Mouse (Mus musculus): ENCODE data around the gene Vsig2. TPM values are rescaled to one million over a fixed set of nuclear protein-coding genes. Genes with fewer than 3 reads are reported as not detected.

The Vsig2 gene
- polyA plus RNA-seq, 1 experiment, result 3.7 TPM

DNA sequence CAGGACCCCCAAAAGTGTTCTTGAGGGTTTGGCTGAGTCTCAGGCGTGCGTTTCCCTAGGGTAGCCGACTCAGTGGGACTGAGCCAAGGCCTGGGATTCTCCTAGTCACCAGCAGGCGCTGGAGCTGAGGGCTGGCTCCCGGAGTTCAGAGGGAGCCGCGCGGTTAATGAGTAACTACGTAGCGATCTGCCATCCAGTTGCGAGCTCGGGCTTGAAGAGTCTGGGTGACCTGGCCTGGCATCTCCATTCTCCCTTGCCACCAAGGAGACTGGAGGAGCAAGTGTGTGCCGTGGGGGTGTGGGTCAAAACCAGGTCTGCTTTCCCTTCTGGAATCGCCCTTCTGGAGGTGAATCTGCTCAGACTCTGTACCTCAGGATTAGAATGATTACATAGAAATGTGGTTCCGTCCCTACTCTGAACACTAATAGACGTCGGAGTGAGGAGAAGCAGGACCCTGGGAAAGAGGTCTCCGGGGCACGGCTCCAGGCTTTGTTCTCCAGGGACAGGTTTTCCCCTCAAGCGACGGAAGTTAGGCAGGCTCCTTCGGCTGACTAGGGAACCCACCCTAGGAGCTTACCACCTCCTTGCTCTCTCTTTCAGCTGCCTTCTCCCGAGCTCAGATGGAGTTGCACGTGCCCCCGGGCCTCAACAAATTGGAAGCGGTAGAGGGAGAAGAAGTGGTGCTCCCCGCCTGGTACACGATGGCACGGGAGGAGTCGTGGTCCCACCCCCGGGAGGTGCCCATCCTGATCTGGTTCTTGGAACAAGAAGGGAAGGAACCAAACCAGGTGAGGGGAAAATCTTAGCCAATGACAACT is 8.0 kb upstream of the Vsig2 start:
- Histone ChIP-seq H3K36me3 (ENCODE audit: control insufficient read depth, insufficient read depth, low read length) (no peaks in the 10 kb centered on the region), H3K4me3 (ENCODE audit: extremely low read depth, insufficient read depth, insufficient read length) (peak overlapping the region; percentile 32; the same call in 1 of the 2 replicates), H3K4me1 (ENCODE audit: control insufficient read depth, insufficient read depth, insufficient read length) (peaks cover 4% of the 10 kb centered on the region; the same call in 1 of the 2 replicates), H3K27me3 (ENCODE audit: control insufficient read depth, insufficient read depth, low read length) (peaks cover 7% of the 10 kb centered on the region), H3K27ac (ENCODE audit: insufficient read depth, low read length) (peak overlapping the region; percentile 37)
- 23% methylated on average over 31 of the region's 31 CpGs for WGBS
- no peak for DNase-seq (ENCODE audit: low read depth in 1 of 2, low spot score in 2 of 2)
- no peak for TF ChIP-seq POLR2A (IDR thresholded peaks at IDR 0.05; ENCODE audit: low read depth, low read length)
- TF ChIP-seq CTCF (IDR thresholded peaks at IDR 0.05; ENCODE audit: extremely low read depth, insufficient read depth, insufficient read length, insufficient replicate concordance), result no peak

DNA sequence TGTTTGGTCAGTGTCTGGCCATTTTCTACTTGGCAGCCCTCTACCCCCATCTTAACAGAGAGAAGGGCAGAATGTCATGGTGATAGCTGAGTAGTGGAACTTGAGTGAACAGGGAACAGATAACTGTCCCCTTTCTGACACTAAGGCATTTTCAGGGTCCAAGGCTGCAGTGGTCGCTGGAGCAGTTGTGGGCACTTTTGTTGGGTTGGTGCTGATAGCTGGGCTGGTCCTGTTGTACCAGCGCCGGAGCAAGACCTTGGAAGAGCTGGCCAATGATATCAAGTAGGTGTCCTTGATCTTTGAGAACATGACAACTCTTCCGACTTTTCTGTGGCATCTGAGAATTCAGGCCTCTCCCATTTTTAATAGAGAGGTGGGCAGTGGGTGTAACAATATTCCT is 2.2 kb upstream of the Vsig2 start:
- WGBS, result 92% methylated on average over 4 of the region's 4 CpGs
- TF ChIP-seq CTCF (IDR thresholded peaks at IDR 0.05; ENCODE audit: extremely low read depth, insufficient read depth, insufficient read length, insufficient replicate concordance) (no peak), POLR2A (IDR thresholded peaks at IDR 0.05; ENCODE audit: low read depth, low read length) (no peak)

DNA sequence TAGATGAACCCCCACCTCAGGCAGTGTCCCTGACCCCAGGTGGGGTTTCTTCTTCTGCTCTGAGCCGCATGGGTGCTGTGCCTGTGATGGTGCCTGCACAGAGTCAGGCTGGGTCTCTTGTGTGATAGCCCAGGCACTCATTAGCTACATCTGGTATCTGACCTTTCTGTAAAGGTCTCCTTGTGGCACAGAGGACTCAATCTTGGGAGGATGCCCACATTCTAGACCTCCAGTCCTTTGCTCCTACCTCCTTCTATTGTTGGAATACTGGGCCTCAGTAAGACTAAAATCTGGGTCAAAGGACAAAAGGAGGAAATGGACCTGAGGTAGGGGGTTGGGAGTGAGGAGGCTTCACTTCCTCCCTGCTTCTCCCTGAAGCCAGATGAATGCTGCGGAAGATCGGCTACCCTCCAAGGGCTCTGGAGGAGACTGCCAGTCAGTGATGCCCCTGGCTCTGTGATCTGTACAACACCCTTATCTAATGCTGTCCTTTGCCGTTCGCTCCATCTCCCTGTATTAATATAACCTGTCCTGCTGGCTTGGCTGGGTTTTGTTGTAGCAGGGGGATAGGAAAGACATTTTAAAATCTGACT is 1.3 kb upstream of the Vsig2 start:
- TF ChIP-seq CTCF (IDR thresholded peaks at IDR 0.05; ENCODE audit: extremely low read depth, insufficient read depth, insufficient read length, insufficient replicate concordance) (no peak), POLR2A (IDR thresholded peaks at IDR 0.05; ENCODE audit: low read depth, low read length) (no peak)
- no peak overlapping the region for H3K27ac ChIP-seq (ENCODE audit: insufficient read depth, low read length)
- no peaks in the 10 kb centered on the region for H3K36me3 ChIP-seq (ENCODE audit: control insufficient read depth, insufficient read depth, low read length)
- 82% methylated on average over 5 of the region's 5 CpGs for WGBS
- H3K4me3 ChIP-seq (ENCODE audit: extremely low read depth, insufficient read depth, insufficient read length), result no peak overlapping the region
- no peaks in the 10 kb centered on the region for H3K4me1 ChIP-seq (ENCODE audit: control insufficient read depth, insufficient read depth, insufficient read length)
- no peaks in the 10 kb centered on the region for H3K27me3 ChIP-seq (ENCODE audit: control insufficient read depth, insufficient read depth, low read length)
- DNase-seq (ENCODE audit: low read depth in 1 of 2, low spot score in 2 of 2), result no peak

More for the DNA sequence above, 2.2 kb upstream of the Vsig2 start:
- Histone ChIP-seq H3K4me3 (ENCODE audit: extremely low read depth, insufficient read depth, insufficient read length) (no peak overlapping the region), H3K36me3 (ENCODE audit: control insufficient read depth, insufficient read depth, low read length) (no peaks in the 10 kb centered on the region), H3K27me3 (ENCODE audit: control insufficient read depth, insufficient read depth, low read length) (no peaks in the 10 kb centered on the region), H3K4me1 (ENCODE audit: control insufficient read depth, insufficient read depth, insufficient read length) (no peaks in the 10 kb centered on the region), H3K27ac (ENCODE audit: insufficient read depth, low read length) (no peak overlapping the region)
- no peak for DNase-seq (ENCODE audit: low read depth in 1 of 2, low spot score in 2 of 2)

DNA sequence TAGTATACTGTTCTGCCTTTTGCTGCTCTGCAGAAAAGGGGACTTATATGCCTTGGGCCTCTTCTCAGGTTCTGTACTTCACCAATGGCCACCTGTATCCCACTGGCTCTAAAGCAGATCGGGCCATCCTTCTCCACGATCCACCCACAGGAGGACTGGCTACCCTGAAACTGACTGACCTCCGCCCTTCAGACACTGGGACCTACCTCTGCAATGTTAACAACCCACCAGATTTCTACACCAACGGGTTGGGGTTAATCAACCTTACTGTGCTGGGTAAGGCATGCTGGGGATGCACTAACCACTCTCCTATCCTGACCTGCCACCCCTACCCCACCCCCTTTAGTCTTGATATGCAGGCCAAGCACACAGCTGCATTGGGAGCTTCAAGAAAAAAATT is 1.2 kb downstream of the Vsig2 start:
- no peaks in the 10 kb centered on the region for H3K27me3 ChIP-seq (ENCODE audit: control insufficient read depth, insufficient read depth, low read length)
- WGBS, result 95% methylated on average over 4 of the region's 4 CpGs
- TF ChIP-seq CTCF (IDR thresholded peaks at IDR 0.05; ENCODE audit: extremely low read depth, insufficient read depth, insufficient read length, insufficient replicate concordance) (no peak), POLR2A (IDR thresholded peaks at IDR 0.05; ENCODE audit: low read depth, low read length) (no peak)
- H3K4me3 ChIP-seq (ENCODE audit: extremely low read depth, insufficient read depth, insufficient read length), result no peak overlapping the region
- no peak overlapping the region for H3K27ac ChIP-seq (ENCODE audit: insufficient read depth, low read length)
- peaks cover 3% of the 10 kb centered on the region; the same call in 1 of the 2 replicates for H3K4me1 ChIP-seq (ENCODE audit: control insufficient read depth, insufficient read depth, insufficient read length)
- no peak for DNase-seq (ENCODE audit: low read depth in 1 of 2, low spot score in 2 of 2)
- H3K36me3 ChIP-seq (ENCODE audit: control insufficient read depth, insufficient read depth, low read length), result no peaks in the 10 kb centered on the region

DNA sequence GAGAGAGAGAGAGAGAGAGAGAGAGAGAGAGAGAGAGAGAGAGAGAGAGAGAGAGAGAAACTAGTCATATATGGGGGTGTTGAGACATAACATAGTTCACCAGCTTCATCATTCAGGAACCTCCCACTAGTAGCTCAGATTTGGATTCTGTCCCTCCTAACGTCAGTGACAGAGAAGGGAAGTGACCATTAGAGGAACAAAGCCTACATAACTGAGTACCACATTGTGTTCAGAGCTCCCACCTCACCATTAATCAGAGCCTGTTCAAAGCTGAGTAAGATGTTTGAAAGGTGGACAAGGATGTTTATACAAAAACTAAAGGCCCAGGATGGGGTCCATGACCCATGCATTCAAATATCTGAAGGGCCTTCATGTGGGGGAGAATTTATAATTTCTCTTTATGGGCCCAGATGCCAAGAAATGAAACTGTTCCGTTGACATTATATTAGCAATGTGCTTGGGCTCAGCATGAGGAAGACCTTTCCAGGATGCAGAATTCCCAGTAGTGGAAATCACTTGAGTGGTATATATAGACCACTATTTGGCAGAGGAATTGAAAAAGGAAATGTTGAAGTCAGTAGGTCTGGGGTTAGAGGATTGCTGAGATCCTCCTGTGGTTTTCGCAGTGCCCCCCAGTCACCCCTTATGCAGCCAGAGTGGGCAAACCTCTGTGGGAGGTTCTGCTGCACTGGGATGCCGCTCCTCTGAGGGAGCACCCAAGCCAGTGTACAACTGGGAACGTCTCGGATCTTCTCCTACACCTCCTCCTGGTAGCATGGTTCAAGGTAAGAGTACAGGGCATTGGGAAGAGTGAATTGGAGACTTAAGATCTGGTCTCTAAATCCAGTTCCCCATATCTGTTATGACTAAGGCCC is 1.9 kb downstream of the Vsig2 start:
- Histone ChIP-seq H3K27ac (ENCODE audit: insufficient read depth, low read length) (no peak overlapping the region), H3K36me3 (ENCODE audit: control insufficient read depth, insufficient read depth, low read length) (no peaks in the 10 kb centered on the region), H3K4me3 (ENCODE audit: extremely low read depth, insufficient read depth, insufficient read length) (no peak overlapping the region), H3K27me3 (ENCODE audit: control insufficient read depth, insufficient read depth, low read length) (no peaks in the 10 kb centered on the region), H3K4me1 (ENCODE audit: control insufficient read depth, insufficient read depth, insufficient read length) (peaks cover 4% of the 10 kb centered on the region; the same call in 1 of the 2 replicates)
- TF ChIP-seq CTCF (IDR thresholded peaks at IDR 0.05; ENCODE audit: extremely low read depth, insufficient read depth, insufficient read length, insufficient replicate concordance) (no peak), POLR2A (IDR thresholded peaks at IDR 0.05; ENCODE audit: low read depth, low read length) (no peak)
- no peak for DNase-seq (ENCODE audit: low read depth in 1 of 2, low spot score in 2 of 2)
- WGBS, result 74% methylated on average over 6 of the region's 6 CpGs

DNA sequence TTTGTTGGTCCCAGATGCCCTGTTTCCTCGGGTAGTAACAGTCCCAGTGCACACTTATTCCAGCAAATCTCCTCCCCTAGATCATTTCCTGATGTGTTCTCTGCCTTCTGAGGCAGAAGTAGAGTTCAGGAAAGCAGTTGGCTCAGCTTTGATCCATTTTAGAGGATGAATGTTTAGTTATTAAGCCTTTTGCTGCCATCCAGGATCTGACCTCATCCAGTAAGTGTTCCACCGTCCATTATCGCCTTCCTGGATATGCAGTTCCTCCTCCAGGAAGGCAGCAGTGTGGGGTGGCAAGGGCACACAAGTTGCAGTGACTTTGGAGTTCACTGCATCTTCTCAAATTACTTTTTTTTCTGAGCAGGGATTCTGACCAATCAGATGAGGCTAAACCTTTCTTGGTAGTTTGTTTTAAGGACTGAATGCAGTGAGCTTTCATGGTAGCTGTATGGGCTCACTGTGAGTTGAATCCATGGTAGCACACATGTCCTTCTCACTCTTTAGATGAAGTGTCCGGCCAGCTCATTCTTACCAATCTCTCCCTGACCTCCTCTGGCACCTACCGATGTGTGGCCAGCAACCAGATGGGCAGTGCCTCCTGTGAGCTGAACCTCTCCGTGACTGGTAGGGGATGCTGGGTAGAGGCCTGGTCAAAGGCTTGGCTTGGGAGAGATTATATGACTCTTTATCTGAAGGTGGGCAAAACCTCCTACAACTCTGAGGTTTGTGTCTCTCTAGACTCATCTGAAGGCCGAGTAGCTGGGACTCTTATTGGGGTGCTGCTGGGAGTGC is 3.0 kb downstream of the Vsig2 start:
- no peak overlapping the region for H3K27ac ChIP-seq (ENCODE audit: insufficient read depth, low read length)
- WGBS, result 79% methylated on average over 7 of the region's 7 CpGs
- H3K4me3 ChIP-seq (ENCODE audit: extremely low read depth, insufficient read depth, insufficient read length), result no peak overlapping the region

More for the DNA sequence above, 3.0 kb downstream of the Vsig2 start:
- peaks cover 4% of the 10 kb centered on the region; the same call in 1 of the 2 replicates for H3K4me1 ChIP-seq (ENCODE audit: control insufficient read depth, insufficient read depth, insufficient read length)
- no peak for TF ChIP-seq POLR2A (IDR thresholded peaks at IDR 0.05; ENCODE audit: low read depth, low read length)
- no peak for TF ChIP-seq CTCF (IDR thresholded peaks at IDR 0.05; ENCODE audit: extremely low read depth, insufficient read depth, insufficient read length, insufficient replicate concordance)
- H3K36me3 ChIP-seq (ENCODE audit: control insufficient read depth, insufficient read depth, low read length), result no peaks in the 10 kb centered on the region
- H3K27me3 ChIP-seq (ENCODE audit: control insufficient read depth, insufficient read depth, low read length), result no peaks in the 10 kb centered on the region
- DNase-seq (ENCODE audit: low read depth in 1 of 2, low spot score in 2 of 2), result no peak

All from spleen, adult 2 months (tissue).